Mouse (Mus musculus) T-helper 17 cell (primary cell): ENCODE results near the gene Prdx3.

Source experiments
- in situ Hi-C, 2 experiments: fragments of 300-600 bp; cut with MboI, MseI; formaldehyde crosslinking; loops; 1 replicate in 1 of 2; 2 replicates in 1 of 2; pipeline ENCODE4 v1.15.1; 2025; ENCODE audit warnings: high pct_unique_total_duplicates in 2 of 2

Prdx3 gene

GRCm38 (mm10) chr19:60874064-60874694, at the start of gene Prdx3:
Gene Prdx3 (minus strand): TSS chr19:60874556.
- in situ Hi-C loops: no loop called here

- in situ Hi-C loops: no loop called here
These were observed 42.7 kb upstream of the Prdx3 start for GRCm38 (mm10) chr19:60916869-60917570.

GRCm38 (mm10) chr19:60915862-60916261, 41.5 kb upstream of the Prdx3 start:
- in situ Hi-C loops: no loop called here

GRCm38 (mm10) chr19:60915236-60915635, 40.9 kb upstream of the Prdx3 start:
- in situ Hi-C loops: no loop called here

- in situ Hi-C loops: loop anchor here in 1 of 2 experiments (5.0 kb wide), 1 partner anchor 61 kb away; no protein-coding TSS in a partner anchor
These were observed 37.3 kb upstream of the Prdx3 start for GRCm38 (mm10) chr19:60911653-60912052.

- in situ Hi-C loops: loop anchor here in 1 of 2 experiments (5.0 kb wide), 1 partner anchor 62 kb away; no protein-coding TSS in a partner anchor
These were observed 35.9 kb upstream of the Prdx3 start for GRCm38 (mm10) chr19:60910304-60910703.

- in situ Hi-C loops: no loop called here
These were observed 31.1 kb upstream of the Prdx3 start for GRCm38 (mm10) chr19:60905477-60905876.

- in situ Hi-C loops: no loop called here
These were observed 29.6 kb upstream of the Prdx3 start for GRCm38 (mm10) chr19:60903971-60904370.

- in situ Hi-C loops: no loop called here
These were observed 28.8 kb upstream of the Prdx3 start for GRCm38 (mm10) chr19:60903139-60903538.

GRCm38 (mm10) chr19:60895251-60895880, 21.0 kb upstream of the Prdx3 start:
- in situ Hi-C loops: loop anchor here in 1 of 2 experiments (10.0 to 25.0 kb wide), 2 partner anchors 333 to 961 kb away; no protein-coding TSS in a partner anchor

- in situ Hi-C loops: loop anchor here in 1 of 2 experiments (10.0 to 25.0 kb wide), 2 partner anchors 330 to 957 kb away; no protein-coding TSS in a partner anchor
These were observed 17.7 kb upstream of the Prdx3 start for GRCm38 (mm10) chr19:60891934-60892547.

- in situ Hi-C loops: loop anchor here in 1 of 2 experiments (10.0 to 25.0 kb wide), 2 partner anchors 329 to 956 kb away; no protein-coding TSS in a partner anchor
These were observed 16.7 kb upstream of the Prdx3 start for GRCm38 (mm10) chr19:60891123-60891470.

GRCm38 (mm10) chr19:60890391-60891122, 16.2 kb upstream of the Prdx3 start:
- in situ Hi-C loops: loop anchor here in 1 of 2 experiments (10.0 to 25.0 kb wide), 2 partner anchors 328 to 956 kb away; no protein-coding TSS in a partner anchor

- in situ Hi-C loops: loop anchor here (5.0 to 25.0 kb wide), 3 partner anchors 192 to 955 kb away; no protein-coding TSS in a partner anchor
These were observed 15.5 kb upstream of the Prdx3 start, which contains the start of gene Grk5 for GRCm38 (mm10) chr19:60889714-60890315. Gene Grk5 (plus strand): TSS chr19:60889749.

GRCm38 (mm10) chr19:60889101-60889713, 14.9 kb upstream of the Prdx3 start:
- in situ Hi-C loops: loop anchor here (5.0 to 25.0 kb wide), 2 partner anchors 193 to 327 kb away; no protein-coding TSS in a partner anchor

- in situ Hi-C loops: loop anchor here (5.0 to 25.0 kb wide), 2 partner anchors 195 to 325 kb away; no protein-coding TSS in a partner anchor
These were observed 13.3 kb upstream of the Prdx3 start for GRCm38 (mm10) chr19:60887637-60888036.

GRCm38 (mm10) chr19:60883129-60883528, 8.8 kb upstream of the Prdx3 start:
- in situ Hi-C loops: loop anchor here in 1 of 2 experiments (25.0 kb wide), 1 partner anchor 321 kb away; no protein-coding TSS in a partner anchor

GRCm38 (mm10) chr19:60873501-60873900, 855 bp downstream of the Prdx3 start:
- in situ Hi-C loops: no loop called here

GRCm38 (mm10) chr19:60872272-60872671, 2.1 kb downstream of the Prdx3 start:
- in situ Hi-C loops: no loop called here

GRCm38 (mm10) chr19:60871366-60871765, 3.0 kb downstream of the Prdx3 start:
- in situ Hi-C loops: no loop called here
